Mouse (Mus musculus) liver, postnatal 0 days (tissue): ENCODE results near the gene Olfr1414.

Source experiments
- CTCF ChIP-seq: sonication (generic); IDR thresholded peaks from 2 replicates; pipeline ENCODE4 v1.5.1; 2016; ENCODE audit warnings: antibody characterized with exemption, low read depth
- EP300 ChIP-seq: IDR thresholded peaks from 2 replicates; pipeline ENCODE4 v1.6.1; 2016; ENCODE audit warnings: antibody characterized with exemption, low read depth, mild to moderate bottlenecking

- TF ChIP-seq CTCF (no peak), EP300 (no peak)
Observed at GRCm38 (mm10) chr1:92523764-92524163, 5.3 kb upstream of the Olfr1414 start.
